Mouse (Mus musculus): Measurements from ENCODE around the gene Inpp5e.
"Not testable (repeated sequence)": the region's sequence is repeated elsewhere in the genome, so short reads cannot be mapped to it uniquely, and the experiment has no call there.

Inpp5e gene

DNA sequence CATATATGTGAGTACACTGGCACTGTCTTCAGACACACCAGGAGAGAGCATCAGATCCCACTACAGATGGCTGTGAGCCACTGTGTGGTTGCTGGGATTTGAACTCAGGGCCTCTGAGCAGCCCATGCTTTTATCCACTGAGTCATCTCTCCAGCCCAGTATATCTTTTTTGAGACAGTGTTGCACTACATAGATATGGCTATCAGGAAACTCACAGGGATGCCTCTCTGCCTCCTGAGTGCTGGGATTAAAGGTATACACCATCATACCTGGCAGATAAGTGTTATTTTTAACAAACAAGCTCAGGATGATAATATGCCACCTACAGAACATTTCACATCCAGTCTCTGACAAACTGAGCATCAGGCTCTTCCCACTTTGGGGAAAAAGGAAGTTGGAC is 8.1 kb upstream of the Inpp5e start:
- no peak for DNase-seq

DNA sequence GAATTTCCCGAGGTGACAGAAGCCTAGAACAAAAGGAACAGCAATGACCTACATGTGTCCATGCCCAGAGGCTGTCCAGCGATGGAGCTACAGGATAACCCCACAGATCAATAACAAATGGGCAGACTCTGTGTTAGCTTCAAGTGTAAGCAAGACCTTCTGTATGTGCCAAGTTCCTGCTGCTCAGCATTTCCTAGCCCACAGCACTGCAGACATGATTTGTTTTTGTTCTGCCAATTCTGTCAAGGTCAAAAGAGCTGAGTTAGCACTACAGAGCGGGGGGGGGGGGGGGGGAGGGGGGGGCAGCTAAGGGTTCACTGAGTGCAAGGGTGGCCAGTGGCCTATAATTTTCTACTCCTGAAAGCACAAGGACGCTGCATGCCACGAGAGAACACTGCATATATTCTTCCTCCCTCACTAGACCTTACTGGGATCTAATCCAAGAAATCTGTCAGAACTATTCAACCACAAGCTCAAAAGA is 2.0 kb upstream of the Inpp5e start:
- peak; percentile 44 to 71 for DNase-seq

DNA sequence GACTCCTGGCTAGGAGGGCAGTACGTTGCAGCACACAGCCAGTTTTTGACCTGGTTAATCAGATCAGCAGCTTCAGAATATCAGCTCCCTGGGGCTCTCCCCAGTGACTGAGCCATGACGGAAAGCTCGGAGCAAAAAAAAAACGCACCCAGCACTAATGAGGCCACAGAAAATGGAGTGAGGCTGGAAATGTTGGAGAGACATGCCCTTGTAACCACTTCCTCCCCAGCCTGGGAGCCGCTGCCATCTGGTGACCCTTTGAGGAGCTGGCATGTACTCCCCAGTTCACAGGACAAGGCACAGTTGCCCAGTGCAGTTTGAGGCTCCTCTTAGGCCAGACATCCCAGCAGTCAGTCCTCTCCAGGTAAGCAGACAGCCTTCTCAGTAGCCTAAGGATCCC is 1.1 kb upstream of the Inpp5e start:
- no peak for DNase-seq

DNA sequence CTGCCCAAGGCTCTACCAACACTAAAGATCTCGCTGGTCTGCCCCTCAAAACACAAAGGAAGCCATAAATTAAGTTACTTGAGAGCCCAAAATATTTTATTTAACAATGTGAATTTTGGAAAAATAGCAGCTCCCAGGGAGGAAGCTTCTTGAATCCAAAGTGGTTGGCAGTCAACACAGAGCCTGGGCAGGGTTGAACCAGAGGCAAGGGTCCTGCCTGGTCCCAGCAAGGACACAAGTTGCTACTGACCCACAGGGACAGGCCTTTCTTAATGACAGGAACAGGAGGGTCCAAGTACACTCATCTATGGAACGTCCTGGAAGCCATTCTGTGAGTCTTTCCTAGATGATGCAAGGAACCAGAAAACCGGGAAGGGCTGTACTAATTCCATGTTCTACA is 359 bp upstream of the Inpp5e start:
- DNase-seq, result no peak

DNA sequence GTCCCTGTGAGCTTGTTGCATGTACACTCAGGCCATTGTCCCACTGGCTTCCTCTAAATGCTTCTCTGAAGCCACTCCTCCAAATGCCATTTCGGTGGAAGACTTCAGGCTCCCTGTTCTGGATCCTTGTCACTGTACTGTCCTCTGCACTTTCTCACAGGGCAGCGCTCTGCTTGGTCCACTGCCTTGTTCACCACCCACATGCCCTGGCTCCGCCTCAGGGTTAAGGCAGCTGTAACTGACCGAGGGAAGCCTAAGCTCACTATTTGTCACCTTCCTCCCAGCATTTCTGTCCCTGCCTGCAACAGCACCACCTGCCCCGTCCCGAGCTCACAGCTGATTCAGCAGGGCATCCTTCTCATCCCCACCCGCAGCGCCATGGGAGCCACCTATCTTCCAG is 5.7 kb downstream of the Inpp5e start:
- DNase-seq, result peak; percentile 72 to 73

DNA sequence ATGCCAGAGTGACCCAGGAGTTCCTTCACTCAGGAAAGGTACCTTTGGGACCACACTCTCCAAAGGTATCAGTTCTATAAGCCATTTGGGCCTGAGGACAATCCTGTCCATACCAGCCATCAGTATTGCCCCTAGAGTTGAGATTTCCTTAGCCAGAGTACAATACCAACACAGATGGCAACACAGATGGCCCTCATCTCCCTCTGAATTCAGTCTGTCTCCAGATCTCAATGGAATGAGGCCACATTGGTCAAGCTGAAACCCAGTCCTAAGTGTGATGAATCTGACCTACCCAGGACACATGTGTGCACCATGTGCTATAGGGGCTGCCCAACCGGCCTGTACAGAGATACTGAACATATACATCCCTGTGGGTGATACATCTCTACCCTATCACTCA is 6.7 kb downstream of the Inpp5e start:
- DNase-seq, result no peak

DNA sequence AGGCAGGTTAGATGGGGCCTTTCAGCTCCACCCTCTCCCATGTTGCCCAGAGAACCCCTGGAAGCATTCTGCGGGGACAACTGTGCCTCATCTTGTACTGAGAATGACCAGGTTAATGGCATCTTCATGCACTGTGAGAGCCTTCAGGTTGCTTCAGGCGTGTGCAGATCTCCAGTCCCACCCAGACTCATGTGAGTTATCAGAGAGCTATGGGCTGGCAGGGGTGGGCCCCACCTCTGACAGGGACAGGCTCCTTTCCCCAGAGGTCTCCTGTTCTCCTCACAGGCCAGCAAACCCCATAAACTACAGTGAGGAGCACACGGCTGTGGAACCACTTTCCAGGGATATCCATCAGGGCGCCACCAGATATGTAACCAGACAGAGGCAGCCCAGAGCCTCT is 8.0 kb downstream of the Inpp5e start:
- DNase-seq, result no peak

DNA sequence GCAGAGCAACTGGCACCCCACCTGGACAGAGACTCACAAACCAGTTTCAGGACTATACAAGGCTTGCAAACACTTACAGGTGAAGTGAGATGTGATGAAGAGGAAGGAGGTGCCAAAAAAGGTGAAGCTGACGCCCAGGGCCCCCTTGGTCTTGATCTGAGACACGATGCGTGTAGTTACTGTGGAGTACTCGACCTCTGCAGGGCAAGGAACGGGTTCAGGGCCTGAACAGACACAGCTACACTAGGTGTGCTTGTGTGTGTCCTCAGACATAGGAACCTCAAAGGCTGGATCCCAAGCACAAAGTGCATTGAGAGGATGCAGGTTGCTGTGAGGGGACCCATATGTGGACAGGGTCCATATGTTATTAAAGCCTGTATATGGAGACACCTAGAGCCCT is 8.7 kb downstream of the Inpp5e start:
- DNase-seq, result no peak

DNA sequence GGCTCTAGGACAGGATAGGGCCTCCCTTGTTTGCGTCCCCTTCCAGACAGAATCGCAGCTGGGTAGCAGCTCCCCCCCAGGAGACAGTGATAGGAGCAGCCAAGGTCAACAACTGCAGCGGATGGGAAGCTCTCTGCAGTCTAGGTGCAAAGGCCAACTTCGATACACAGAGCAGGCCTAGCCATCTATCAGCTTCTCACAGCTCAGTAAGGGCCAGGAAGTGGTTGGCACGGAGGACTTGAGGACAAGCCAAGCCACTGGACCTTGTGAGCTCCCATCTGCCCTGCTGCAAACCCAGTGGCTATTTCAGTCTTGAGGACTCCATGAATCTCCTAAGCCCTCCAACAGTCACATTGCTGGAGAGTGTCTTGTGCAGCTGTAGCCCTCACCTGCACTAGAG is 9.4 kb downstream of the Inpp5e start:
- peak; percentile 72 to 84 for DNase-seq

DNA sequence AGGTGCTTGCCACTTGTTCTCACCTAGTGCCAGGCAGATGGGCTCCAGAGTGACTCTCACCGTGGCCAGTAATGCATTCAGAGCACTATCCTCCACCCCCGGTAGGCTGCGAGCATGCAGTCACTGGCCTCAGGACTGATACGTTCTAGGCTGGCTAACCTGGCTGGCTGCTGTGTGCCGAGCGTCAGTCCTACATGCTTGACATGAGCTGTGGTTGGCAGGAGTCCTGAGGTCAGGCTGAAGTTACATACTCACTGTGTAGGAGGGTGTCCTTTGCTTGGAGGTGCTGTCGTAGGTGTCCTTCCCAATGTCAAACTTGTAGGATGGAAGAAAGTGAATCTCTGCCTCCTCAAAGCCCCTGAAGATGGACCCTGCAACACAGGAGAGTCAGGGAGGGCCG is 10.0 kb downstream of the Inpp5e start:
- DNase-seq, result peak; percentile 39 to 57

DNA sequence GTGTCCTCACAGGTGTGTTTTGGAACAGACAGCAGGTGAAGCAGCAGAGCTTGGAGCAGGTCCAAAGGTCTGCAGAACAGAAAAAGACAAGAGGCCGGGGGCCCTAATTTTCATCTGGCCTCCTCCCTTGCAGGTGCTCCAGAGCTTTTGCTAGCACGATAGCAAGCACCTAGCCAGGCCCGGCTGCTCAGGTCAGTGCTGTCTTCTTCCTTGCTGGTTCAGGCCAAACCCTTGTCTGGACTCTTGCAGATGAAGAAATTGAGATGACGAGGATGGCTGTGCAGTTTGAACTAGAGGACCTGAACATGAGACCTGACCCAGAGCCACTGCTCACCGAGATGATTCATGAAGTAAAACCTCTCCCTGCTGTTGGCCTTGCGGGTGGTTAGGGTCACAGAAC is 17.4 kb downstream of the Inpp5e start:
- DNase-seq, result no peak

DNA sequence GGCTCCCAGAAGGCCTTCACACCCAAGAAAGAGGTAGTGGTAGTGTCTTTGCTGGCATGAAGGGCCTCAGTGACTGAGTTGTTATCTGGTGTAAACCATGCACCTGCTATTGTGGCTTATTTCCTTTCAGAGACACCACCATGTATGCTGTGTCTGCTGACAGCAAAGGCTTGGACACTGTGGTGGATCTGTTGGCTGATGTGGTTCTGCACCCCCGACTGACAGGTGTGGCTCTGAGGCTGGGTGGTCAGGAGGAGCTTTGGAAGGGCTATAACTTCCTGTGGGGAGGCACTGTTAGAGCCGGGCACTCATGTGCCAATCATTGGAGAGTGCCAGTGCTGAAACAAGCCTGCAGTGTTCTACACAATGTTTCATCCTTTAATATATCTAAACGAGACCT is 18.0 kb downstream of the Inpp5e start:
- no peak for DNase-seq

DNA sequence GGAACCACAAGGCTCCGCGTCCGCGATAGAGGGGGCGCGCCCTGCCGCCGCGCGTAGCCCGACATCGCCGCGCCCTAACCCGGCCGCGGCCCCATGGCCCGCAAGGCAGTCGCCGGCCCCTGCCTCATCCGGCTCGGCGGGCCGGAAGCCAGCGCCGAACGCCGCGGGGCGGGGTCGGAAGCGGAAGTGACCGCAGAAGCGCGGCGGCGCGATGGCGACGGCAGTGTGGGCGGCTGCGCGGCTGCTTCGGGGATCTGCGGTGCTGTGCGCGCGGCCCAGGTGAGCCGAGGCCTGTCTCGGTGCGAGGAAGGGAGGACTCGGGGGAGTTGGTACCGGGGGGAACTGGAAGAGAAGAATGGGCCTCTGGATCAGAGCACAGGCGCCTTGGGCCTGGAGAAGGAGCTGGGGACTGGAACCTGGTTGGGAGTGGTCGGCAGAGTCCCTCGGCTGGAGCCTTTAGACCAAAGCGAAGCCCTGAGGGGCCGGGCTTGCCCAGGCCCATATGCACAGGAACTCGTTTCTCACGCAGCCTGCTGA is 19.8 kb downstream of the Inpp5e start, which contains the start of the genes Entr1 and Pmpca:
Gene Entr1, minus strand, starts transcription at position 163 of the 537 bp plus-strand sequence.
Gene Pmpca, plus strand, starts transcription at position 186 of the 537 bp plus-strand sequence.
- DNase-seq, result peak; percentile 81 to 94

DNA sequence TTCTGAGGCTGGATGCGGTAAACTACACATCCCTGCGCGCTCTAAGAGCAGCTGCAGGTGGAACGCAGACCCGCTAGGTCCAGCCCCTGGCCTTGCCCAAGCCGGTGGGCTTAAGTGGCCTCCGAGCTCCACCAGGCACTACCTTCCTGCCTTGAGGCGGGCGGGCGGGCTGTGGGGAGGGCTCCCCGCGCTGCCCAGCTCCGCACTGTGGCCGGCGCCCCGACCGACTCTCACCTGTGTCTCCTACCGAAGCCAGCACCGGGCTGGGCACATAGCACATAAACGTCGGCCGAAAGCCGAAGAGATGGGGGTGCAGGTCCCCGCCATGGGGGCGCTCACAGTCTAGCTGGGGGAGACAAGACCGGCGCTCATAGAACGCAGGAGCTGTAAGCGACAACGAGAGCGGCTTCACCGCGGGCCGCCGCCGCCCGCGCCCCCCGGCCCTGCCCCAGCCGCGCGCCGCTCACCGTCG is 20.3 kb downstream of the Inpp5e start:
- DNase-seq, result peak in 1 of 2 experiments; percentile 50

DNA sequence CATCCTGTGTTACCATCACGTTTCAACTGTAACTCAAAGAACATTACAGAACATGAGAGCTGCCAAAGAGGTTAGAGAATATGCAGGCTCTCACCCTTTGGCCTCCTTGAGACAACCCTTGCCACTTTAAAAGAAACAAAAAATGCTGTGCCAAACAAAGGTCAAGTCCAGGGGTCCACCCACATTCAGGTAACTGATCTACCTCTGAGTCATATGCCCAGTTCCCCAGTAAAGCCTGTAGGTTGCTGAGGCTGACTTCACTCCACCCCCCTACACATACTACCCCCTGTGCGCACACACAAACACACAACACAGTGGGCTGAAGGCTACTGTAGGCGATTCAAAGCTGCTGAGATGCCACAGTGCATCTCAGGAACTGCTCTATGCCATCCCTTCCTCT is 21.3 kb downstream of the Inpp5e start:
- peak; percentile 57 to 72 for DNase-seq

DNA sequence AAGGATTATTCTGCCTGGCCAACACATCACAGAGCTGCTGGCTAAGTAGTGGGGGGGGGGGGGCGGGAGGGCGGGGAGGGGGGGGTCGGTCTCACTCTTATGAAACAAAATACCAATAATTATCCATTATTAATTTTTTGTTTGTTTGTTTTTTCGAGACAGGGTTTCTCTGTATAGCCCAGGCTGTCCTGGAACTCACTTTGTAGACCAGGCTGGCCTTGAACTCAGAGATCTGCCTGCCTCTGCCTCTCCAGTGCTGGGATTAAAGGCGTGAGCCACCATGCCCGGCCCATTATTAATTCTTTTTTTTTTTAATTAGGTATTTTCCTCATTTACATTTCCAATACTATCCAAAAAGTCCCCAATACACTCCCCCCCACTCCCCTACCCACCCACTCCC is 28.1 kb downstream of the Inpp5e start:
- DNase-seq, result not testable (repeated sequence)

DNA sequence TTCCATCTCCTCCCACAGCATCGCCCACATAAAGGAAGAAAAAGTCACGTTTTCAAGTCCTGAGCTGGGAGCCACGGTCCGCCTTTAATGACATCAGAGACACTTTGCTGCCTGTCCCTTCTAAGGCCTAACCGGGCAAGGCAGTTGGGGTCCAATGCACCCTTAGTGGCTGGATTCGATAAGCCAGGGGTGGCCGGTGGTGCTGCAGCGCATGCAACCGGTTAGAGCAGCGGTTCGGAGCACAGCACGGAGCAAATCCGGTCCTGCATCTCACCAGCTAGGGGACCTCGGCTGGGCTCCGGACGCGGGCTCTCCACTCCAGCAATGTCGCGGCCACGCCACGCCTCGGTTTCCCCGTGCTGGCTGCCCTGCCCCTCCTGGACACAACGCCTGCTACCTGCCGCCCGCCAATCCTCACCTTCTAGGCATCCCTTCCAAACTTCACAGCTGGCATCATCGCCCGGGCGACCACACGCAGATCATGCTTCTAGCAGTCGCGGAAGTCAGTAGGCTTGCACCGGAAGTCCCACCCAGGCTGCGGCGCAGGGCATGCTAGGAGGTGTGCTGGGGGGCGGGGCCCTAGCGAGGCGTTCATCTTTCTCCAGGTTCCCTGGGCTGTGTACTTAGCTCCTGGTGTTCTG is 28.8 kb downstream of the Inpp5e start, which contains the start of gene Snapc4:
Gene Snapc4, minus strand, starts transcription at position 523 of the 641 bp plus-strand sequence.
- peak; percentile 91 to 95 for DNase-seq

DNA sequence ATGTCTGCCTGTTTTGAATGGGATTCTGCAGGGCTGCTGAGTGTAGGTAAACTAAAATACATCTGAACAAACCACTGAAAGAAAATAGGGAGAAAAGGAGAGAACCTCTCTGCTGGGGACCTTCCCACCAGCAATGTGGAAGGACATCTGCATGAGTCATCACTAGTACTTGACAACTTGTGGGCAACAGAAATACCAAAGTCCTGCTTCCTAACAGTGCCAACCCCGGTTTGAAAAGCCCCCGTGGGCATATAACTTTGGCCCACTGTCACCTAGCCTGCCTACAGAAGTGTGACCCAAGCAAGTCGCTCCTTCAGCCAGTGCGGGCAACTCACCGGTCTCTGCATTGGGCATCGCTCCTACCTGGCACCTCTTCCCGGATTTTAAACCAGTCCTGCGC is 36.6 kb downstream of the Inpp5e start:
- no peak for DNase-seq

DNA sequence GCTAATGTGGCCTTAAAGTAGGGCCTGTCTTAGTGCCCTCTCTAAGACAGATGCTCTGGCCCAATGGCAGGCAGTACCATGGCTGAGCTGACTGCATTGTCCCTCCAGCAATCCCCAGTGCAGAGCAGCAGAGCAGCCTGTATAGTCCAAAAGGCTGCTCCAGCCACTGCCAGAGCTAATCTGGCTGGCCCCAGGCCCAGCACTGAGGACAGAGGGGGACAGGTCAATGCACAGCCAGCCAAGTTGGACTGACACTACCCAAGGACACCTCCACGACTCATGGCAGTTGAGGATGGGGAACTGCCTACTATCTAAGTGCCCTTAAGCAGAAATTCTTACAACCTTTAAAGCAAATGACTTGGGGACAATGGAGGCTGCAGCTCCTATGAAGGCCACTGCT is 40.4 kb downstream of the Inpp5e start:
- DNase-seq, result no peak

DNA sequence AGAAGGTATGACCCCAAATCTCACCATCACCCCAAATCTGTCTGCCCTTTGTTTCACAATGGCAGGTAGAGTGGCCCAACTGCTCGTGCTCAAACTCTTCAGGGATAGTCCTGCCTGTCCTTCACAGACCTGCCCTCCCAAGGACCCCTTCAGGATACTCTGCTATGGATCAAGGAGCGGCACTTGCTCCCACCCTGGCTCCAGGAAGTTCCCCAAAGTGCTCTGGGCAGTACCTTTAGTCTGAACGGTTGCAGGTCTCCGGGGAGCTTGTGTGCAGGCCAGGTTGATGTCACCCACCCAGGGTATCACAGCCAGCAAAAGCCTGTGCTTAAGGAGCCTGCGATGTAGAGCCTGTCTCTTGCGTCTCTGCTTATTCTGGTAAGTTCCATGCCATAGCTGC is 41.1 kb downstream of the Inpp5e start:
- DNase-seq, result no peak

DNA sequence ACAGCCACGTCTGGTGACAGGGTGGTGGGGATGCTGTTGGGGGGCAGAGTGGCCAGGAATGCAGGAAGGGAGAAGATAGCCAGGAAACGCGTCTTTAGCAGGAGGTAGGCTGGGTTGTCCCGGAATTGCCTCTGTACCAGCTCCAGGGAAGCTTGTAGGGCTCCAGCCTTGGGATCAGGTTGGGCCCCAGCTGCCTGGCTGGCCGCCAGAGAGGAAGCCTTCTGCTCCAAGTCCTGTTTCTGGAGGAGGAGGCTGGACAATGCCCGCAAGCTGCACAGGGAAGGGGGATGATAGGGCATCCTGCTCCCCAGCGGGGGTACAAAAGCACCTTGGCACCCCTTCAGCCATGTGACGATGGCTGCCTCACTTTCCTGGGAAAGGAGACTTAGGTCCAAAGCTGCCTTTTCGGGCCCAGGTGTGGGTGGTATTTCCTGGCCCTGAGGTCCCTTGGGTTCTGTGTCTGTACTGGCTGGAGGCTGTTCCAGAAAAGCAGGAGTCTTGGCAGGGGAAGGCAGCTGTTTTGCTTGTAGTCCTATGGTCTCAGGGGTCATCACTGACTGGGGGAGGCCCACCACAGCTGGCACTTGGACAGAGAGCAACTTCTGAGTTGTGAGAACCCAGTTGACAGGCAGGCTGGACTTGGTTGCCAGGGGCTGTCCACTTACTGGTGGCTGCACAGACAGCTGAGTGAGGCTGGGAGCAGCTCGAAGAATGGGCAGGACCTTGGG is 44.1 kb downstream of the Inpp5e start:
- DNase-seq, result peak; percentile 66 to 87

DNA sequence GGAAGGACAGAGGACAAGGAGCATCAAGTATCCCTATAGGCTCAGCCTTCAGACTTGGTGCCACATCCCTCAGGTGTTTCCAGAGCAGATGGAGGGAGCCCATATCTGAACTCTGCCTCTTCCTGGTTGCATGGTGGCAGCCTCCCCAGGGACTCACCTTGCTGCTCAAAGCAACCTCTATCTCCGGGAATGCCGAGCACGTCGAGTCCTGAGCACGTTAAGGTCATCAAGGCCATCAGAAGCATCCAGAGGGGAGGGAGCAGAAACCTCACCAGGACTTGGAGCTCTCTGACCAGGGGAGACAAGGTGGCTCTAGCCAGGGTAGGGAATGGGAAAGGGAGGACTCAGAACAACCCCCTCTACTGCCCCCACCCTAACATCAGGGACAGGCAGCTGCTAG is 45.5 kb downstream of the Inpp5e start:
- DNase-seq, result no peak

DNA sequence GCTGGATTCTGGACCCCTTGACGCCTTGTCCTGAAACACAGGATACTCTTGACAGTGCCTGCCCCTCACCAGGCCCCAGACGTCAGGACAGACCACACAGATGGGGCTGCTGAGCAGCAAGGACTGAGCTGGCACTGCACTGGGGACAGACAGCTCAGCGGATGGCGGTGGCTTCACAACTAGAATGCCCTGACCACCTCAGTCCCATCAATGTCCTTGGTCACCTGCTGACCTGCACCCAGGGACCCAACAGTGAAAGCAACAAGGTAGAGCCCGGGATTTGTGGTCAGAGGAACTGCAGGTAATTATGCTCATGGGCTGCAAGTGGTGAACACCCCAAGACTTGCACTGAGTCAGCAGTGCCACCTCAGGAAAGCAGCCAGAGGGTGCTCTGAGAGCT is 46.0 kb downstream of the Inpp5e start:
- DNase-seq, result no peak

DNA sequence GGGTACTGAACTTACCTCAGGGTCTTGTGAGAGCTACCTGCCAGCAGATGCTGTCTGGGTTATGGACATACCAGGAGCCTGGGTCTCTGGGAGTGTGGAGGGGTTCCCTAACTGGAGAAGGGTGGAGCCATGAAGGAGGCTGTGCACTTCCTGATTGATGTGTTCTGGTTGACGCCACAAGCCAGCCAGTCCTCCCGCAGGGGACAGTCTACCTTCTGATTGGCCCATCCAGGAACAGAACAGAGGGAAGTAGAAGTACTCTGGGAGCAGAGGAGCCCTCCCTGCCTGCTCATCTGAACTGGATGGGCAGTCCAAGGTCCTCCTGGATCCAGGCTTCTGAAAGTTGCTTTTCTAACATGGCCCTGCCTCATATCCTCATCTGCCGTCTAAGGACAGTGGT is 48.2 kb downstream of the Inpp5e start, which contains the start of gene Card9:
Gene Card9, minus strand, starts transcription at position 147 of the 400 bp plus-strand sequence.
- no peak for DNase-seq

All from kidney, postnatal 36 days (tissue).